Mouse (Mus musculus) ES-Bruce4 (cell line): ENCODE results near the gene Coq9.

Source experiments
- CTCF ChIP-seq: IDR thresholded peaks from one replicate; pipeline ENCODE4 v1.8.1; 2011; ENCODE audit warnings: low read depth, low read length
- EP300 ChIP-seq: IDR thresholded peaks from 2 replicates; pipeline ENCODE4 v1.6.1; 2011; ENCODE audit warnings: low read depth, low read length; ENCODE audit not compliant: insufficient read depth
- POLR2A ChIP-seq: IDR thresholded peaks from one replicate; pipeline ENCODE4 v1.8.1; 2011; ENCODE audit warnings: low read length; ENCODE audit not compliant: insufficient read depth

DNA sequence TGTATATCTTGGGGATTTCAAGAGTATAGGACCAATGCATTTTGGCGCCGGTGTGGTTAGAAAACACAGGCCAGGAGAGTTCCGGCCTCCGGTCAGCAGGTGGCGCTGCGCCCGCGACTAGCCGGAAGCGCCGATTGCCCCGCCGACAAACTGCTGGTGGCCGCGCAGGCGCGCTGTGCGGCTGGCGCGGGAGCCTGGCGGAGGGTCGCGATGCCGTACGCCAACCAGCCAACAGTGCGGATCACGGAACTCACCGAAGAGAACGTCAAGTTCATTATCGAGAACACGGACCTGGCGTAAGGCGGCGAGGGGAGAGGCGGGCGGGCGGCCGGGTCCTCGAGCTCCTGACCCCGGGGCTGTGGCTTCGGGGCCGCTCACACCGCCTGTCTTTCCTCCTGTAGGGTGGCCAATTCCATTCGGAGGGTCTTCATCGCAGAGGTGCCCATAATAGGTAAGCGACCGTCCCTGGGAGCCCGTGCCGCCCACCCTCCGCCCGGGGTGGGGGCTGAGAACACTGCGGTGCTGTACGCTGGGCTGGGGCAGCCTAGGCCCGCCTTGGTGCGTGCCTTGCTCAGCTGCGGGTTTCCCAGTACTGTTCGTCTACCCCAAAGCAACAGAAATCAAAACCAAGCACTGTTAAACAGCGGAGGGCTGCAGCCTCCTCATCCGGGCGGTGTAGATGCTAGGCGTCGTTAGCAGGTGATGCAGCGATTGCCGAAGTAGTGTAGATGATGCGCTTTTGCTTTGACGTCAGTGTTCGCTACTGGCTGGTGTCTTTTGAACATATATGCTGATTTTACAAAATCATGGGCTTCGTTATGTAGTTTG, 19.4 kb downstream of the Coq9 start, which contains the start of gene Polr2c:
- TF ChIP-seq EP300 (no peak), CTCF (peak; percentile 73), POLR2A (no peak)
